Mouse (Mus musculus) cortical plate, adult 2 months (tissue): ENCODE data around the gene Kif28.
"Not testable (repeated sequence)": the region's sequence is repeated elsewhere in the genome, so short reads cannot be mapped to it uniquely, and the experiment has no call there.

ENCODE experiments used
- CTCF ChIP-seq: fragments of 200-500 bp; IDR thresholded peaks from 2 replicates; pipeline ENCODE4 v1.5.1; 2011; ENCODE audit warnings: mild to moderate bottlenecking, control low read depth, low read length; ENCODE audit not compliant: insufficient read depth; ENCODE audit errors: extremely low read depth
- POLR2A ChIP-seq: fragments of 200-500 bp; IDR thresholded peaks from 2 replicates; pipeline ENCODE4 v1.6.1; 2011; ENCODE audit warnings: mild to moderate bottlenecking, low read length, control low read depth; ENCODE audit not compliant: insufficient read depth; ENCODE audit errors: extremely low read depth

DNA sequence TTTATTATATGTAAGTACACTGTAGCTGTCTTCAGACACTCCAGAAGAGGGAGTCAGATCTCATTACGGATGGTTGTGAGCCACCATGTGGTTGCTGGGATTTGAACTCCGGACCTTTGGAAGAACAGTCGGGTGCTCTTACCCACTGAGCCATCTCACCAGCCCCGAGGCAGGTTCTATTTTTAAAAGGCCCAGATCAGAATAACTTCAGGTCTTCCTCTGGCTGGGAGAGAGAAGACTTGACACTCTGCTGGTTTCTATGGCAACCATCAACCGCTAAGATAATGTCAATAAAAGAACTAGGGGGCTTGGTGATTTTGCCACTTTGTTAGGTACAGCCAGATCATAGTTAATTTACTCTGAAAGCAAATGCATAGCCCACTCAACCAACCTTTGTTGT lies 96.4 kb downstream of the Kif28 start:
- TF ChIP-seq POLR2A, CTCF: not testable (repeated sequence)
